Mouse (Mus musculus): ENCODE measurements around the gene H2-Ke6.

- TF ChIP-seq POLR2A (IDR thresholded peaks at IDR 0.05; ENCODE audit: control insufficient read depth, low read depth, low read length): peak; percentile 31; the same call in 1 of the 2 replicates
- TF ChIP-seq CTCF (IDR thresholded peaks at IDR 0.05; ENCODE audit: control insufficient read depth, insufficient read depth, insufficient replicate concordance, low read depth, low read length): peak; percentile 50; the same call in 1 of the 2 replicates
These were observed 6.2 kb upstream of the H2-Ke6 start for GRCm38 (mm10) chr17:34034064-34034463.

Measured in testis, adult 2 months (tissue).